Mouse (Mus musculus): ENCODE measurements at regions not wholly inside any gene's neighbourhood (a gene's known extent, or its start where the extent isn't known, plus 50 kb on each side); places are given as distances from the start of the nearest gene placed in this dataset.

DNA sequence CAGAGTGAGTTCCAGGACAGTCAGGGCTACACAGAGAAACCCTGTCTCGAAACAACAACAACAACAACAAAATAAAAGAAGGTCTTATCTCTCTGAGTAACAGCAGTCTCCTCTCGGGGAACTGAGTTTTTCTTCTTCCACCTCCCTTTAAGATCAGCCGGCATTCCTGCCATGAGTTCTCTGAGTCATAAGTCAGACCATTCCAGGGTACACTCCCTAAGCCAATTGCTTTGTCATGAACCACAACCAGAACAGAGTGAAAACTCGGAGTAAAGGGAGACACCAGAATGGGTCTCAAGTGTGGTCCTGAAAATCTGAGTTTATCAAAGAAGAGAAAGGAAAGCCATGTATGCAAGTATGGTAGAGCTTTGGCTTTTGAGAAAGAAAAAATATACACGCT lies 262.4 kb downstream of the Gm49356 start:
- Histone ChIP-seq H3K4me1 (ENCODE audit: control insufficient read depth, insufficient read depth, low read length) (peaks cover 20% of the 10 kb centered on the region), H3K27ac (ENCODE audit: insufficient read depth, low read length) (no peak overlapping the region), H3K4me3 (replicated peaks; ENCODE audit: insufficient read depth, low read depth, low read length) (no peak overlapping the region), H3K27me3 (ENCODE audit: control insufficient read depth, insufficient read depth, low read length) (no peaks in the 10 kb centered on the region)
- WGBS: 96% methylated on average over 5 of the region's 5 CpGs
- TF ChIP-seq CTCF (IDR thresholded peaks at IDR 0.05; ENCODE audit: borderline replicate concordance, insufficient read depth, low read depth, low read length) (no peak), POLR2A (IDR thresholded peaks at IDR 0.05; ENCODE audit: borderline replicate concordance, insufficient read depth, low read length) (no peak)
- DNase-seq: no peak

DNA sequence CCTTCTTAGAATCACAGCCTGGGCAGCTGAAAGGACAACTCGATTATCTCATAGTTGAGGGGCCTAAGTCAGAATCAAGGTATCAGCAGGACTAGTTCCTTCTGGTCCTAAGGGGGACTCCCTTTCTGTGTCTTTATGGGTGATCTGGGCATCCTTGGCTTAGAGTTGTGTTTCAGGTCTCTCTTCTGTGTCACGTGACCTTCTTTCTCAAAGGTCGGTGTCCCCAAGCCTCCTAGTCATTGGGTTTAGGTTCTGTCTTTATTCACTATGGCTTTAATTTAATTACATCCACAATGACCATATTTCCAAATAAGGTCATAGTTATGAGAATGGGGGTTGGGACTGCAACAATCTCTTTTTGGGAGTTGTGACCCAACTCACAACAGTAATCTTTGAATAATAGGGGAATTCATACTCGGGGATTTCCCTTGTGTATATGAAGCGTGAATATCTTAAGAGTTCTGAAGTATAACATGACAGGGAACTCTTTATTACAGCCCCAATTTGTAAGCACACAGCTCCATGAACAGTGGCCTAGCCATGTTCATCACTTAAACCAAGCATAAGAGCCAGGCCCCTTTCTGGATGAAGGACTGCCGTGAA lies 263.8 kb downstream of the Gm49356 start:
- TF ChIP-seq CTCF (IDR thresholded peaks at IDR 0.05; ENCODE audit: borderline replicate concordance, insufficient read depth, low read depth, low read length): no peak
- TF ChIP-seq POLR2A (IDR thresholded peaks at IDR 0.05; ENCODE audit: borderline replicate concordance, insufficient read depth, low read length): no peak
- no peak overlapping the region for H3K4me3 ChIP-seq (replicated peaks; ENCODE audit: insufficient read depth, low read depth, low read length)
- no peak for DNase-seq
- no peak overlapping the region for H3K27ac ChIP-seq (ENCODE audit: insufficient read depth, low read length)
- H3K4me1 ChIP-seq (ENCODE audit: control insufficient read depth, insufficient read depth, low read length): peaks cover 20% of the 10 kb centered on the region
- 96% methylated on average over 6 of the region's 6 CpGs for WGBS
- no peaks in the 10 kb centered on the region for H3K27me3 ChIP-seq (ENCODE audit: control insufficient read depth, insufficient read depth, low read length)

DNA sequence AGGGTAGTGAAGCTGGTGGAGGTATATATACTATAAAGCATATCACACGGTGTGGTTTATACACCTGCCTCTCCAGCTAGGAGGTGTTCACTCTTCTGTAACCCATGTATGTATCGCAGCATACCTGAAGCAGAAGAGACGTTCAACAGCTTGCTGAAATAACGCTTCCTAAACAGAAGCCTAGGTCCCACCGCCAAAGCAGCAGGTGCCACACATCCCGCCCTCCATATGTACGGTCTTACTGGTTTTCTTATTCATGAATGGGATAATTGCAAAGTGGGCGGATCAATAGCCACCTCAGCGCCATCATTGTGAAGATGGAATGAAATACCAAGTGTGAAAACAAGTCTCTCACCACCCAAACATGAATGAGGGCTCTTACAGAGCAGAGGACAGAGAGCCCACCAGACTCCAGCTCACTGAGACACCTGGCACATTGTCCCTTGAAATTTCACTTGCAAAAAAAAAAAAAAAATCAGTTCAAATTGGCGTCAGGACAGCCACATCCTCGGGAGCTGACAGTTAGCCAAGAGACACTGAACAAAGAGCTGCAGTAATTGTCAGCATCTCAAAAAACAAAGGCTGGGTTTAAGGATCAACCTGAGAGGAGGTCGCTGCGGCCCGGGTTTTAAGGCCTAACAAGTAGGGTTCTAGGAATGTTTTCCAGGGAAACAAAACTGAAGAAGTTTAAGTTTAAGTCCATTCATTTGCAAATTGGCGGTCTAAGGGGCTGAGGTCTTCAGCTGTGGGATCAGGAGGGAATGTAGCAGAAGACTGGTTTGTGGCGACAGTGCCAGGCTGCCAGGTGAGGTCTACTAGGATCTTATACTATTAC lies 264.5 kb downstream of the Gm49356 start:
- no peak overlapping the region for H3K27ac ChIP-seq (ENCODE audit: insufficient read depth, low read length)
- H3K4me1 ChIP-seq (ENCODE audit: control insufficient read depth, insufficient read depth, low read length): peaks cover 20% of the 10 kb centered on the region
- 74% methylated on average over 16 of the region's 16 CpGs for WGBS
- TF ChIP-seq POLR2A (IDR thresholded peaks at IDR 0.05; ENCODE audit: borderline replicate concordance, insufficient read depth, low read length) (no peak), CTCF (IDR thresholded peaks at IDR 0.05; ENCODE audit: borderline replicate concordance, insufficient read depth, low read depth, low read length) (no peak)
- DNase-seq: peak in 1 of 2 experiments; percentile 16
- no peak overlapping the region for H3K4me3 ChIP-seq (replicated peaks; ENCODE audit: insufficient read depth, low read depth, low read length)
- no peaks in the 10 kb centered on the region for H3K27me3 ChIP-seq (ENCODE audit: control insufficient read depth, insufficient read depth, low read length)

DNA sequence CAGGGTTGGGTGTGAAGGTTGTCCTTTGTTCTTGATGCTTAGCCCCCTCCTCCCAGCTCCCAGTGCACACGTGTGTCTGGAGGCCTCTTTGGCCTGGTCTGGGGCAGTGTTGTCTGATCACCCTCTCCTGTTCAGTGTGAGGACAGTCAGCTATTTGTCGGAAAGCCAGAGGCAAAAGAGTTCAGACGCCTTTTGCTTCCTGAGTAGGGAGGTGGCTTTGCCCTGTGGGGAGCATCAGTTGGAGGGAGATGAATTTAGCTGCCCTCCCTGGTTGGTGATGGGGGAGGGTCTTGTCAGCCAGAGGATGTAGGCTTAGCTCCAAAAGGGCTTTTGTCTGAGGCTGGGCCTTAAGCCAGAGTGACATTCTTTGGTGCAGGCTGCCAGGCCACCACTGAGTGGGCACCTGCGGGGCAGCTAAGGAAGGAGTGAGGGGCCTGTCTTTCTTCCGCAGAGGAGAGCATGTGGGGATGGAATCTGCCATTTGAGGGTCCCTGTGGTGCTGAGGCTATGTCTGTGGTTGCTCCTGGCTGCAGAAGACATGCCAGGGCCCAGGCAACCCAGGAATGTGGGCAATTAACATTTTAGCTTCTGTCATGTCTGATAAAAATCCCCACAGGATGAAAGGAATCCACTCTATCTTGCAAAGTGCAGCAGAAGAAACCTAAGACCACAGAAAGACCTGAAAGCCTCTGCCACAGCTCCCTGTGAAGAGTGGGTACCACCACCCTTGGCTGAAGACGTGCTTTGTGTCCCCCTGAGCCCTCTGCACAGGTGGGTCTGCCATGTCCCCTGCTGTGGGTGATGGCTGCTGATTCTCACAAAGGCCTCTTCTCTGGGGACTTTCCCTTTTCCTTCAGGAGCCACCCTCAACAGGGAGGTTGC lies 265.6 kb downstream of the Gm49356 start:
- no peak overlapping the region for H3K27ac ChIP-seq (ENCODE audit: insufficient read depth, low read length)
- H3K4me1 ChIP-seq (ENCODE audit: control insufficient read depth, insufficient read depth, low read length): peaks cover 20% of the 10 kb centered on the region
- peak; percentile 74 to 77 for DNase-seq
- no peak overlapping the region for H3K4me3 ChIP-seq (replicated peaks; ENCODE audit: insufficient read depth, low read depth, low read length)
- TF ChIP-seq CTCF (IDR thresholded peaks at IDR 0.05; ENCODE audit: borderline replicate concordance, insufficient read depth, low read depth, low read length) (no peak), POLR2A (IDR thresholded peaks at IDR 0.05; ENCODE audit: borderline replicate concordance, insufficient read depth, low read length) (no peak)
- 10% methylated on average over 6 of the region's 6 CpGs for WGBS
- no peaks in the 10 kb centered on the region for H3K27me3 ChIP-seq (ENCODE audit: control insufficient read depth, insufficient read depth, low read length)

DNA sequence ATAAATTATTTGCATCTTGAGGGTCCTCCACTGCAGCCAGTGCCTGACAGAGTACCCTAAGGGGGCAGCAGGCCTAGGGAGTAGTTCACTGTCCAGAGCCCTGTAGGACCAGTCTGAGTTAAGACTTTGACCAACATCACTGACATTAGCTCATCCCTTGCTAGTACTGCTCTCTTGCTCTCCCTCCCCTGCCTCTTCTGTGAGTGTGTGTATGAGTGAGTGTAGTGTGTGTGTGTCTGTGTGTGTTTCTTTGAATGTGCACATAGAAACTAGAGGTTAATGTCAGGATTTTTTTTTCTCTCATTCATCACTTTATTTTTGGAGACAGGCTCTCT lies 266.2 kb downstream of the Gm49356 start:
- TF ChIP-seq CTCF (IDR thresholded peaks at IDR 0.05; ENCODE audit: borderline replicate concordance, insufficient read depth, low read depth, low read length): no peak
- TF ChIP-seq POLR2A (IDR thresholded peaks at IDR 0.05; ENCODE audit: borderline replicate concordance, insufficient read depth, low read length): no peak
- H3K27ac ChIP-seq (ENCODE audit: insufficient read depth, low read length): no peak overlapping the region

DNA sequence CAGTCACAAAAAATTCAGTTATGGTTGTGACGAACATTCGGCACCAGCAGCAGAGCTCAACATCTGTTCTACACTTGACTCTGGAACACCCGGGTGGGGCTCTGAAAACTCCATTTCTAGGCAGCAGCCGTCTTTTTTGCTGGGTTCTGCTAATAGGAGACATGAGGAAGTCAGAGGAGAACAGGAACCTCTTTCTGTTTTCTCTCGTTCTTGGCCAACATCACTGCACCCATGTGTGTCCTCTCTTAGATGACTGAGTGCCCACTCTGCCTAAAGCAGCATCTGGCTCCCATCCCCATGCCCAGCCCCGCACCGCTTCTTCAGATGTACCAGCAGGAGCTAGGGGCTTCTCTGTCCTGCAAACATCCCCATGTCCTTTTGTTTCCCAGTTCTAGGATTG lies 267.2 kb downstream of the Gm49356 start:
- no peaks in the 10 kb centered on the region for H3K27me3 ChIP-seq (ENCODE audit: control insufficient read depth, insufficient read depth, low read length)
- no peak overlapping the region for H3K4me3 ChIP-seq (replicated peaks; ENCODE audit: insufficient read depth, low read depth, low read length)
- peaks cover 26% of the 10 kb centered on the region for H3K4me1 ChIP-seq (ENCODE audit: control insufficient read depth, insufficient read depth, low read length)
- 94% methylated on average over 7 of the region's 7 CpGs for WGBS
- no peak for DNase-seq
- H3K27ac ChIP-seq (ENCODE audit: insufficient read depth, low read length): no peak overlapping the region
- TF ChIP-seq POLR2A (IDR thresholded peaks at IDR 0.05; ENCODE audit: borderline replicate concordance, insufficient read depth, low read length) (no peak), CTCF (IDR thresholded peaks at IDR 0.05; ENCODE audit: borderline replicate concordance, insufficient read depth, low read depth, low read length) (no peak)

More for the DNA sequence above, 266.2 kb downstream of the Gm49356 start:
- Histone ChIP-seq H3K4me3 (replicated peaks; ENCODE audit: insufficient read depth, low read depth, low read length) (no peak overlapping the region), H3K4me1 (ENCODE audit: control insufficient read depth, insufficient read depth, low read length) (peaks cover 20% of the 10 kb centered on the region), H3K27me3 (ENCODE audit: control insufficient read depth, insufficient read depth, low read length) (no peaks in the 10 kb centered on the region)
- no peak for DNase-seq

DNA sequence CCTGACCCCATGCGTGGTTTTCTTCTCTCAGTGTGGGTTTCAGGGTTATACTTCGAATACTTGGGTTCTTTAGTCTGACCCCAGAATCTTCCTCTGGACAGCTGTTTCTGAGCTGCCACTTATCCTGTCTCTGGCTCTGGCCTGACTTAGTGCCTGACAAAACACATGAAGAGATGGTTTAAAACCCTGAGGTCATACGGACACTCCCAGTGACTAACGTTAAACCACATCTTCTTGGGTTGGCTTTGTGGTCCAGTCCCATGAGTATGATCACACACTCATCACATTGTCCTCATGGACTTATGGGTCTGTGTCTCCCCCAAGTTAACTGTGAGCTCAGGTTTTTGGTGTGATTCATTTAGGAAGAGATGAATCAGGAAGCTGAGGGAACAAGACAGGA lies 269.7 kb downstream of the Gm49356 start:
- WGBS: 96% methylated on average over 4 of the region's 4 CpGs
- Histone ChIP-seq H3K27ac (ENCODE audit: insufficient read depth, low read length) (no peak overlapping the region), H3K4me1 (ENCODE audit: control insufficient read depth, insufficient read depth, low read length) (peaks cover 24% of the 10 kb centered on the region), H3K4me3 (replicated peaks; ENCODE audit: insufficient read depth, low read depth, low read length) (no peak overlapping the region), H3K27me3 (ENCODE audit: control insufficient read depth, insufficient read depth, low read length) (no peaks in the 10 kb centered on the region)
- DNase-seq: no peak
- no peak for TF ChIP-seq POLR2A (IDR thresholded peaks at IDR 0.05; ENCODE audit: borderline replicate concordance, insufficient read depth, low read length)
